Mouse (Mus musculus): Measurements from ENCODE around the gene Lipo2.
"Not testable (repeated sequence)": the region's sequence is repeated elsewhere in the genome, so short reads cannot be mapped to it uniquely, and the experiment has no call there.

Gene Lipo2

DNA sequence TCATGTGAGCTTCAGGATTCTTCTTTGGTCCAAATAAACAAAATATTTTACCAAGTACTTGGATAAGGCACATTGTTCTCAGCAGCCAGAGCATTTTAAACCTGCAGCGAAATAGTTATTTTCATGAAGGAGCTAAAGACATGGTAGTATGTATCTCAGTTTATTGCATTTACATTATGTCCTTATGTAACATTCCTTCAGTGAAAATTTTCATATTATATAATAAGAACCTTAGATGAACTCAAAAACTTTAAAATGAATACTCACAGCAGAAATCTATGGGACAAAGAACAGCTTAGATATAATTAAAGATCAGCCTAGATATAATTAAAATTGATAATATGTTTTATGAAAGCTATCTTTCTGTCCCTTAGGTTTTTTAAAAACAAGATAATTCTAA is at the start of gene Lipo2:
Lipo2 (minus strand) TSS at position 101 of the 400 bp plus-strand sequence.
- not testable (repeated sequence) for DNase-seq (ENCODE audit: low spot score)

DNA sequence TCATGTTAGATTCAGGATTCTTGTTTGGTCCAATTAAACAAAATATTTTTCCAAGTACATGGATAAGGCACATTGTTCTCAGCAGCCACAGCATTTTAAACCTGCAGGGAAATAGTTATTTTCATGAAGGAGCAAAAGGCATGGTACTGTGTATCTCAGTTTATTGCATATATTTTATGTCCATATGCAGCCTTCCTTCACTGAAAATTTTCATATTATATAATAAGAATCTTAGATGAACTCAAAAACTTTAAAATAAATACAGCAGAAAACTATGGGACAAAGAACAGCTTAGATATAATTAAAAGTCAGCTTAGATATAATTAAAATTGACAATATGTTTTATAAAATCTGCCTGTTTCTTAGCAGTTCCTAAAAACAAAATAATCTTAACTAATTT is 36.2 kb upstream of the Lipo2 start, which contains the start of gene Lipo1:
Lipo1 (minus strand) TSS at position 101 of the 400 bp plus-strand sequence.
- DNase-seq (ENCODE audit: low spot score) = not testable (repeated sequence)

DNA sequence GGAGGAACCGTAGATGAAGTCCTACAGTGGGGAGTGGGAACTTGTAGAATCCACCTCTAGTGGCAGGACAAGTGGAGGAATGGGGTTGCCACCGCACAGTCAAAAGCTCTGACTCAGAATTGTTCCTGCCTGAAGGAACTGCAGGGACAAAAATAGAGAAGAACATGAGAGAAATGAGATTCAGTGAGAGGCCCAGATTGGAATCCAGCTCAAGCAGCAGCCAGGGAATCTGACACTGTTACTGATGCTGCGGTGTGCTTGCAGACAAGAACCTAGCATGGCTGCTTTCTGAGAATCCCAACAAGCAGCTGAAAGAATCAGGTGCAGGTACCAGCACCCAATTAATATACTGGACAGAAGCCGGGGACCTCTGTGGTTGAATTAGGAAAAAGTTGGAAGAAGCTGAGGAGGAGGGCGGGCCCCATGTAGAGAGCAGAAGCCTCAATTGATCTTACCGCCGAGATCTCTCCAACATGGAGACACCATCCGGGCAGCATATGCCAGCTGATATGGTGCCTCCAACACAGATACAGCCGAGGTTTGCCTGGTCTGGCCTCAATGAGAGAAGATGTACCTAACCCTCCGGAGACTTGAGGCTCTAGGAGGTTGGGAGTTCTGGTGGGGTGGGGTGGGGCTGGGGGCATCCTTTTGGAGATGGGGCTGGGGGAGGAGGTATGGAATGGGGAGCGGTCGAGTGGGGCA is 35.6 kb upstream of the Lipo2 start:
- DNase-seq (ENCODE audit: low spot score) = no peak

DNA sequence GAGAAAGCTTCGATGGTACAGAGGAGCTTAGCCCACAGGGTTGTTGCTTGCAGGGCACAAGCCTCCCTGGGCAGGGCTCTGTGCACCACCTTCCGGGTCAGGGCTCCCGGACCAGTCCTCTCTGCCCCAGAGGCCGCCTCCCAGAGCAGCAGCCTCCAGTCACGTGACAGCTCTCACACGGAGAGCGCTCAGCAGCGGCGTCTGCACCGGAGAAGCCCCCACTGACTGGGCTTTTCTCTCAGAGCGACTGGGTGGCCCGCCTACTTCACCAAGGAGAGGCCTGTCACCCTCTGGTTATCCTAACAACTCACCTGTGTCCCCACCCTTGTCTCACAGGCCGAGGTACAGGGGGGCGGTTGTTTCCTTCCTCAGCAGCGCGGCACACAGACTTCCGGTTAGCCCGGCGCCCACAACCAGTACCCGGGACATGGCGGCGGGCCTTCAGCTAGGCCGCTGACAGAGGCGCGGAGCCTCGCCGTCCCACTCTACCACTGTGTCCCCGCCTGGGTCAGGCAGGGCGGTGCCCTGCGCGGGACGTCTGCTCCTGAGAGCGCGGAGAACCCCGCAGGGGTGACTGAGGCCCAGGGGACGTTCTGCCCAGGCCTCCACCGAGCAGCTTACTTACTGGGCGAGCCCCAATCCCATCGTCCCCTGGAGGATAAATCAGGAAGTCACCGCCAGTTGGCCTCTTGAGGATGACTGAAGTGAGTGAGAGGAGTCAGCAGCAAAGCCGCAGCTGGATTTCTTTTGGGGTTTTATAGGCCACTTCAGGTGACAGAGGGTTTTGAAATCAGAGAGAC is 10.3 kb upstream of the Lipo2 start, which contains the start of gene Lipo3:
Lipo3 (minus strand) TSS at position 665 of the 800 bp plus-strand sequence.
- not testable (repeated sequence) for DNase-seq (ENCODE audit: low spot score)
